Mouse (Mus musculus): ENCODE results near the gene Slco3a1.

DNA sequence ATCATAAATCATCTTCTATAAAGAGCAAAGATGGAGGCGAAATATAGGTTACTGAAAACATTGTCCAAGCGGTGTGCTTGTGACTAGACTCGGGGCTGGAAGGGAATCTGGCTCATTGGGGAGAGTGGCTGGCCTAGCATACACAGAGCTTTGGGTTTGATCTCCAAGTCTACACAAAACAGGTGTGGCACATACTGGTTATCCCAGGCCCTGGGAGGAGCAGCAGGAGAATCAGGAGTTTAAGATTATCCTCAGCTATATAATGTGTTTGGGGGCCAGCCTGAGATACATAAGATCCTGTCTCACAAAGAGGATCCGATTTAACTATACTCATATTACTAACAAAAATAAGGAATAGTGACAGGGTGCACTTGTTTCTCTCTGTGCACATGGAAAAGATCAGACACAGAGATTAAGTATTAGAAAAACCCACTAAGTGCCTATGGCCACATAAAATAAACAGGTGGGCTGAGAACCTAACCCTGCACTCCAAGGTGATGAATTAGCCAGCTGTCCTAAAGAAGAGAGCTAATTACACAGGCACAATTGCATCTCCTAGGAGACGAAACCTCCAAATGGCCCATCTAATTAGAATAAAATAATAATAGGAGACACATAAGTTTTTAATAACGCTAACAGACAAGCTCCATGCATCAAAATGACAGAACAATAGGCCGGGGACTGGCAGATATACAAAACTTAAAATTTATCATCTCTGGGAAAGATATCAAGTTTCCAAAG is 224.3 kb downstream of the Slco3a1 start:
- TF ChIP-seq CTCF (conservative IDR thresholded peaks at IDR 0.05; ENCODE audit: insufficient read depth, insufficient read length, low read depth, low read length) (no peak), POLR2A (IDR thresholded peaks at IDR 0.05; ENCODE audit: low read depth, low read length) (no peak)
